Mouse (Mus musculus) CH12.LX (cell line): Measurements from ENCODE around the gene Ctnnd2. TPM values are rescaled to one million over a fixed set of nuclear protein-coding genes. Genes with fewer than 3 reads are reported as not detected.

ENCODE experiments used
- DNase-seq: peaks from one replicate; pipeline ENCODE4 v3.0.0-alpha.2; 2013; ENCODE audit errors: extremely low read depth
- H3K27ac ChIP-seq: 2 replicates; pipeline ENCODE4 v1.5.1; 2012; ENCODE audit warnings: low read depth, mild to moderate bottlenecking, control low read depth, moderate library complexity; ENCODE audit not compliant: insufficient read depth
- H3K27me3 ChIP-seq: replicated peaks from 2 replicates; pipeline ENCODE3; 2012; ENCODE audit warnings: inconsistent platforms
- H3K36me3 ChIP-seq, 2 experiments: replicated peaks in 1 of 2; 2 replicates each; pipeline versions ENCODE3 to v1.6.1; 2012; ENCODE audit warnings: inconsistent platforms in 1 of 2, low read length in 1 of 2, mild to moderate bottlenecking in 1 of 2, mixed read lengths in 1 of 2, moderate library complexity in 1 of 2; ENCODE audit not compliant: control insufficient read depth in 1 of 2, insufficient read depth in 1 of 2
- H3K4me1 ChIP-seq, 2 experiments: 2 replicates each; pipeline ENCODE4 v1.6.1; 2012; ENCODE audit warnings: inconsistent platforms in 1 of 2, moderate library complexity in 1 of 2; ENCODE audit not compliant: insufficient read depth in 2 of 2, control insufficient read depth in 1 of 2
- H3K4me2 ChIP-seq: 2 replicates; pipeline ENCODE4 v1.6.1; 2012; ENCODE audit warnings: low read depth, mild to moderate bottlenecking, control low read depth; ENCODE audit not compliant: poor library complexity, insufficient read depth, severe bottlenecking
- H3K4me3 ChIP-seq, 3 experiments: fragments of 150-350 bp in 1 of 3; sonication (generic) in 1 of 3; replicated peaks in 1 of 3; 2 replicates each; pipeline versions ENCODE3 to v1.5.1; 2011 to 2012; ENCODE audit warnings: low read depth in 2 of 3, low read length in 2 of 3, mild to moderate bottlenecking in 2 of 3, moderate library complexity in 2 of 3, control low read depth in 1 of 3, improper control_type of control experiment in 1 of 3, inconsistent platforms in 1 of 3, mixed read lengths in 1 of 3; ENCODE audit not compliant: poor library complexity in 1 of 3
- H3K79me2 ChIP-seq: replicated peaks from 2 replicates; pipeline ENCODE4 v1.6.1; 2012; ENCODE audit warnings: mild to moderate bottlenecking, moderate library complexity; ENCODE audit not compliant: control insufficient read depth, poor library complexity, insufficient read depth, severe bottlenecking; ENCODE audit errors: extremely low read depth
- H3K9ac ChIP-seq: 2 replicates; pipeline ENCODE4 v1.6.1; 2012; ENCODE audit warnings: low read depth, mild to moderate bottlenecking, control low read depth, moderate library complexity; ENCODE audit not compliant: insufficient read depth
- H3K9me3 ChIP-seq: replicated peaks from 2 replicates; pipeline ENCODE3; 2012; ENCODE audit warnings: low read length, inconsistent platforms, mixed read lengths
- BHLHE40 ChIP-seq: IDR thresholded peaks from 2 replicates; pipeline ENCODE4 v1.6.1; 2011; ENCODE audit warnings: mild to moderate bottlenecking, low read depth, low read length, improper control_type of control experiment
- CTCF ChIP-seq, 2 experiments: IDR thresholded peaks in 1 of 2; conservative IDR thresholded peaks in 1 of 2; 2 replicates each; pipeline ENCODE4 v1.5.1; 2011 to 2012; ENCODE audit warnings: low read depth in 2 of 2, low read length in 2 of 2, improper control_type of control experiment in 1 of 2, inconsistent platforms in 1 of 2, mild to moderate bottlenecking in 1 of 2, moderate library complexity in 1 of 2
- ELF1 ChIP-seq: IDR thresholded peaks from 2 replicates; pipeline ENCODE4 v1.6.1; 2014; ENCODE audit warnings: low read depth, mild to moderate bottlenecking, inconsistent platforms, low read length, improper control_type of control experiment
- ETS1 ChIP-seq: conservative IDR thresholded peaks from 2 replicates; pipeline ENCODE4 v1.6.1; 2012; ENCODE audit warnings: low read depth, mild to moderate bottlenecking, inconsistent platforms, low read length, improper control_type of control experiment, moderate library complexity
- HCFC1 ChIP-seq: IDR thresholded peaks from 2 replicates; pipeline ENCODE4 v1.6.1; 2012; ENCODE audit warnings: low read depth, mild to moderate bottlenecking, inconsistent platforms, low read length, improper control_type of control experiment
- JUND ChIP-seq: conservative IDR thresholded peaks from 2 replicates; pipeline ENCODE4 v1.6.1; 2011; ENCODE audit warnings: low read depth, low read length, improper control_type of control experiment
- KAT2A ChIP-seq: IDR thresholded peaks from 2 replicates; pipeline ENCODE4 v1.6.1; 2012; ENCODE audit warnings: low read length, improper control_type of control experiment, inconsistent platforms; ENCODE audit not compliant: insufficient replicate concordance
- MAX ChIP-seq: IDR thresholded peaks from 2 replicates; pipeline ENCODE4 v1.6.1; 2011; ENCODE audit warnings: low read length, improper control_type of control experiment
- MAZ ChIP-seq: IDR thresholded peaks from 2 replicates; pipeline ENCODE4 v1.6.1; 2012; ENCODE audit warnings: low read depth, mild to moderate bottlenecking, inconsistent platforms, low read length, improper control_type of control experiment, moderate library complexity
- MXI1 ChIP-seq: IDR thresholded peaks from 2 replicates; pipeline ENCODE4 v1.6.1; 2011; ENCODE audit warnings: mild to moderate bottlenecking, low read depth, low read length, improper control_type of control experiment
- NELFE ChIP-seq: IDR thresholded peaks from 2 replicates; pipeline ENCODE4 v1.6.1; 2011; ENCODE audit warnings: low read depth, low read length, improper control_type of control experiment
- NRF1 ChIP-seq: IDR thresholded peaks from 2 replicates; pipeline ENCODE4 v1.6.1; 2014; ENCODE audit warnings: low read depth, mild to moderate bottlenecking, inconsistent platforms, low read length, improper control_type of control experiment, moderate library complexity
- PAX5 ChIP-seq: IDR thresholded peaks from 2 replicates; pipeline ENCODE4 v1.6.1; 2012; ENCODE audit warnings: low read length, inconsistent platforms, mixed read lengths
- POLR2A ChIP-seq: IDR thresholded peaks from 2 replicates; pipeline ENCODE4 v1.6.1; 2011; ENCODE audit warnings: low read depth, mild to moderate bottlenecking, improper control_type of control experiment, low read length
- RCOR1 ChIP-seq: conservative IDR thresholded peaks from 2 replicates; pipeline ENCODE4 v1.6.1; 2012; ENCODE audit warnings: low read depth, mild to moderate bottlenecking, inconsistent platforms, low read length, improper control_type of control experiment
- SIN3A ChIP-seq: IDR thresholded peaks from 2 replicates; pipeline ENCODE4 v1.6.1; 2012; ENCODE audit warnings: low read length, improper control_type of control experiment, inconsistent platforms
- SMC3 ChIP-seq: IDR thresholded peaks from 2 replicates; pipeline ENCODE4 v1.6.1; 2011; ENCODE audit warnings: low read depth, low read length, improper control_type of control experiment
- UBTF ChIP-seq: IDR thresholded peaks from 2 replicates; pipeline ENCODE4 v1.6.1; 2012; ENCODE audit warnings: low read depth, mild to moderate bottlenecking, inconsistent platforms, low read length, improper control_type of control experiment, moderate library complexity
- USF1 ChIP-seq: IDR thresholded peaks from 2 replicates; pipeline ENCODE4 v1.6.1; 2014; ENCODE audit warnings: low read depth, mild to moderate bottlenecking, inconsistent platforms, low read length, improper control_type of control experiment
- USF2 ChIP-seq: conservative IDR thresholded peaks from 2 replicates; pipeline ENCODE4 v1.6.1; 2011; ENCODE audit warnings: low read depth, low read length, improper control_type of control experiment
- ZMIZ1 ChIP-seq: IDR thresholded peaks from 2 replicates; pipeline ENCODE4 v1.6.1; 2012; ENCODE audit warnings: low read depth, mild to moderate bottlenecking, inconsistent platforms, low read length, improper control_type of control experiment
- dilution Hi-C: fragments of 300-500 bp; cut with MboI; formaldehyde crosslinking; loops from 2 replicates; pipeline ENCODE4 v1.14.3; 2020; ENCODE audit warnings: low sequenced_read_pairs; ENCODE audit not compliant: extremely low pct_unique_long_range_greater_than_20kb, extremely low pct_ligation_motif_present
- in situ Hi-C: fragments of 300-500 bp; cut with MboI; formaldehyde crosslinking; loops from 3 replicates; pipeline ENCODE4 v1.14.3; 2019; ENCODE audit warnings: low sequenced_read_pairs, low pct_ligation_motif_present, low pct_unique_long_range_greater_than_20kb, mixed read lengths
- polyA plus RNA-seq: library from polyadenylated mRNA; unstranded; fragments of >175 nt; gene quantifications from 2 replicates; pipeline ENCODE4 v1.2.1, GENCODE M21; 2012; ENCODE audit warnings: low read depth; ENCODE audit not compliant: insufficient read length
- total RNA-seq, 2 experiments: library from RNA; depleted of rRNA; stranded (reverse); fragments of 300-350 nt in 1 of 2; fragments of >200 nt in 1 of 2; gene quantifications; 2 replicates each; pipeline ENCODE4 v1.2.3; 2012 to 2014

Ctnnd2 gene
- total and polyA plus RNA-seq, 3 experiments = 0.23 TPM; not detected in 2

DNA sequence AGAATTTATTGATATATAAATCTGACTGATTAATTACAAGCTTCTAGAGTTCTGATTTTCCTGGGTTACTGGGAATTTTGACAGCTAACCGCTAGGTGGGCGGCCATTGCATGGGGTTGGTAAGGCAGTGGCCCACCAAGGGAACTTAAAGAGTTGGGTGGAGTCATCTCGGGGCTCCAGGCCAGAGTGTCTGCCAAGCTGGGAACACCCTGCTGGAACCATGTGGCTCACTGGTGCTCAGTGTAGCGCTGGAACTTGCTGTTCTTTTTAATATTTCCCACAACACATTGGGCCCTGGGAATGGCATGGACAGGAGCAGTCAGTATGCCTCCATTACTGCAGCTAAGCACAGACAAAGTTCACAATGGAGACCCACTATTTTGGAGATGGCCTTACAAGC lies 99.9 kb downstream of the Ctnnd2 start:
- no peaks in the 10 kb centered on the region for H3K4me1 ChIP-seq
- H3K79me2 ChIP-seq = no peaks in the 10 kb centered on the region
- no peak overlapping the region for H3K4me2 ChIP-seq
- H3K9me3 ChIP-seq = peaks cover 34% of the 10 kb centered on the region
- no peak overlapping the region for H3K4me3 ChIP-seq
- dilution Hi-C loops (no loop called here), in situ Hi-C loops (no loop called here)
- H3K27ac ChIP-seq = no peak overlapping the region
- H3K9ac ChIP-seq = no peak overlapping the region
- TF ChIP-seq ZMIZ1 = no peak
- TF ChIP-seq SMC3 = no peak
- TF ChIP-seq NELFE = no peak
- no peak for TF ChIP-seq ELF1
- no peak for TF ChIP-seq UBTF
- no peak for TF ChIP-seq POLR2A
- no peak for TF ChIP-seq ETS1
- TF ChIP-seq MAX = no peak
- no peak for TF ChIP-seq JUND
- TF ChIP-seq BHLHE40 = no peak
- TF ChIP-seq PAX5 = no peak
- TF ChIP-seq MXI1 = no peak
- TF ChIP-seq KAT2A = no peak
- TF ChIP-seq MAZ = no peak
- TF ChIP-seq USF1 = no peak
- TF ChIP-seq NRF1 = no peak
- no peaks in the 10 kb centered on the region for H3K36me3 ChIP-seq
- no peaks in the 10 kb centered on the region for H3K27me3 ChIP-seq
- DNase-seq = no peak

DNA sequence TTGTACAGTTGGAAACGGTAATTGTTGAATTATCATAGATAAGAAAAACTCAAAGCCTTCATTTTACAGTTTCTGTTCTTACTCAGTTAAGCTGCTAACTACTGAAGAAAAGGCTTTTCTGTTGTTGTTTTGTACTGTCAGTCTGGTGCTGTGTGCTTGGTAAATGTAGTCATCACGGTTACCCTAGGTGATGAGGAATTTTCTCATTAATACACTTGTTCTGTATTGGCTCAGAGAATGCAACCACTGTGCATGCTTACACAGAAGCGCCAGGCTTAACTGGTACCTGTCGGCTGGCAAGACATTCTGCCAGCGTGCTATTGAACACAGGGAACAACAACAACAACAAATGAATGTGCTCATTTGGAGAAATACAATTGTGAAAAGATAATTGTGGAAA lies 103.3 kb downstream of the Ctnnd2 start:
- no peaks in the 10 kb centered on the region for H3K79me2 ChIP-seq
- no peaks in the 10 kb centered on the region for H3K36me3 ChIP-seq
- in situ Hi-C loops (no loop called here), dilution Hi-C loops (no loop called here)
- DNase-seq = no peak
- no peak overlapping the region for H3K4me2 ChIP-seq
- H3K4me3 ChIP-seq = no peak overlapping the region
- no peaks in the 10 kb centered on the region for H3K27me3 ChIP-seq
- H3K27ac ChIP-seq = no peak overlapping the region
- H3K9ac ChIP-seq = no peak overlapping the region
- peaks cover 25% of the 10 kb centered on the region for H3K9me3 ChIP-seq
- TF ChIP-seq CTCF (conservative IDR thresholded peaks at IDR 0.05 in 1 of 2, IDR thresholded peaks at IDR 0.05 in 1 of 2; ENCODE audit: low read depth in 2 of 2, low read length in 2 of 2) (no peak), NRF1 (no peak), USF2 (no peak), SMC3 (no peak), MXI1 (no peak), RCOR1 (no peak), ELF1 (no peak), UBTF (no peak), HCFC1 (no peak), POLR2A (no peak), SIN3A (no peak)
- TF ChIP-seq, all 38 proteins: peak for 0
- no peaks in the 10 kb centered on the region for H3K4me1 ChIP-seq
